Mouse (Mus musculus): ENCODE results near the gene Pusl1.

DNA sequence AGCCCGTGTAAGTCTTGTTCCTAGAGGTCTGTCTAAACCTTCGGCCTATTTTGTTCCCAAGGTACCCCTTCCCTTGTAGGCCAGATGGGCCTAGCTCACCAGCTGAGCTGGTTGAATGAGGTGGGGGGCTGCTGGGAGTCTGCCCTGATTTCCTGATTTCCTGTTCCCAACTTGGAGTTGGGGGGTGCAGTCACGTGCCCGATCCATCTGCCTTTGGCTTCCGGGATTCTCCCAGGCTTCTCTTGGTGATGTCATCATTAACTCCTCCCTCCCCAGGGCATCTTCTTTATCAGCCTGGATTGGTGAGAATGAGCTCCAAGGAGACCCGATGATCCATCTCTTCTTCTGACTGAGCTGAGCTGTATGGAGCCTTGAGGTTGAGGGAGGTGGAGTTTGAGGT is 3.6 kb upstream of the Pusl1 start:
- TF ChIP-seq POLR2A (IDR thresholded peaks at IDR 0.05; ENCODE audit: insufficient read depth, low read depth, low read length) (0 out of 2 replicates have a peak, but pooled peaks have one; percentile 26), CTCF (IDR thresholded peaks at IDR 0.05) (no peak)
